Mouse (Mus musculus): ENCODE measurements around the gene Pigk.

Pigk gene

GRCm38 (mm10) chr3:152980431-152980830, 266.5 kb downstream of the Pigk start:
- no peak for DNase-seq (ENCODE audit: low read depth in 2 of 2, low spot score in 2 of 2)

- no peak for DNase-seq (ENCODE audit: low read depth in 2 of 2, low spot score in 2 of 2)
Observed at GRCm38 (mm10) chr3:152980978-152981974, 267.4 kb downstream of the Pigk start.

GRCm38 (mm10) chr3:152981988-152982387, 268.1 kb downstream of the Pigk start, which contains the start of gene St6galnac5:
Gene St6galnac5, minus strand, starts transcription at chr3:152982246.
- DNase-seq (ENCODE audit: low read depth in 2 of 2, low spot score in 2 of 2), result no peak

- no peak for DNase-seq (ENCODE audit: low read depth in 2 of 2, low spot score in 2 of 2)
Observed at GRCm38 (mm10) chr3:152990787-152991186, 276.9 kb downstream of the Pigk start.

GRCm38 (mm10) chr3:152993608-152994007, 279.7 kb downstream of the Pigk start:
- no peak for DNase-seq (ENCODE audit: low read depth in 2 of 2, low spot score in 2 of 2)

GRCm38 (mm10) chr3:152998106-152998505, 284.2 kb downstream of the Pigk start:
- no peak for DNase-seq (ENCODE audit: low read depth in 2 of 2, low spot score in 2 of 2)

GRCm38 (mm10) chr3:152998901-152999300, 285.0 kb downstream of the Pigk start:
- DNase-seq (ENCODE audit: low read depth in 2 of 2, low spot score in 2 of 2), result no peak

GRCm38 (mm10) chr3:153006893-153007292, 293.0 kb downstream of the Pigk start:
- no peak for DNase-seq (ENCODE audit: low read depth in 2 of 2, low spot score in 2 of 2)

- DNase-seq (ENCODE audit: low read depth in 2 of 2, low spot score in 2 of 2), result no peak
Observed at GRCm38 (mm10) chr3:153016355-153016754, 302.5 kb downstream of the Pigk start.

- no peak for DNase-seq (ENCODE audit: low read depth in 2 of 2, low spot score in 2 of 2)
Observed at GRCm38 (mm10) chr3:153018051-153018450, 304.2 kb downstream of the Pigk start.

GRCm38 (mm10) chr3:153024016-153024415, 310.1 kb downstream of the Pigk start:
- DNase-seq (ENCODE audit: low read depth in 2 of 2, low spot score in 2 of 2), result no peak
